Mouse (Mus musculus): ENCODE data around the gene Slc1a1. TPM values are rescaled to one million over a fixed set of nuclear protein-coding genes. Genes with fewer than 3 reads are reported as not detected.

Gene Slc1a1
- polyA plus RNA-seq, 1 experiment from 2014 or later = 0.44 TPM

- ATAC-seq (ENCODE audit: low FRiP score) (no peak), DNase-seq (ENCODE audit: low spot score, missing footprints) (no peak)
- no peak overlapping the region for H3K4me3 ChIP-seq (ENCODE audit: low read depth, low read length)
- no peaks in the 10 kb centered on the region for H3K9me3 ChIP-seq (ENCODE audit: control insufficient read depth, low read length)
- H3K4me2 ChIP-seq = no peak overlapping the region
- H3K36me3 ChIP-seq (ENCODE audit: control insufficient read depth, insufficient read depth, low read length) = no peaks in the 10 kb centered on the region
- H3K27me3 ChIP-seq (ENCODE audit: control insufficient read depth, insufficient read depth, low read length) = peaks cover 13% of the 10 kb centered on the region
- WGBS = 70% methylated on average over 2 of the region's 2 CpGs
- H3K4me1 ChIP-seq (ENCODE audit: control insufficient read depth, insufficient read depth, low read length) = no peaks in the 10 kb centered on the region
- no peak overlapping the region for H3K9ac ChIP-seq (ENCODE audit: low read length)
- H3K27ac ChIP-seq (ENCODE audit: low read depth, low read length) = no peak overlapping the region
Measured at GRCm38 (mm10) chr19:28838796-28839195, 3.9 kb downstream of the Slc1a1 start.

- Histone ChIP-seq H3K27me3 (ENCODE audit: control insufficient read depth, insufficient read depth, low read length) (no peaks in the 10 kb centered on the region), H3K9ac (ENCODE audit: low read length) (no peak overlapping the region), H3K4me3 (ENCODE audit: low read depth, low read length) (no peak overlapping the region), H3K27ac (ENCODE audit: low read depth, low read length) (no peak overlapping the region), H3K4me2 (no peak overlapping the region), H3K4me1 (ENCODE audit: control insufficient read depth, insufficient read depth, low read length) (no peaks in the 10 kb centered on the region), H3K36me3 (ENCODE audit: control insufficient read depth, insufficient read depth, low read length) (no peaks in the 10 kb centered on the region), H3K9me3 (ENCODE audit: control insufficient read depth, low read length) (no peaks in the 10 kb centered on the region)
- 77% methylated on average over 8 of the region's 8 CpGs for WGBS
- no peak for ATAC-seq (ENCODE audit: low FRiP score)
- no peak for DNase-seq (ENCODE audit: low spot score, missing footprints)
Measured at GRCm38 (mm10) chr19:28844946-28845710, 10.3 kb downstream of the Slc1a1 start.

GRCm38 (mm10) chr19:28850510-28850909 is 15.7 kb downstream of the Slc1a1 start:
- no peak overlapping the region for H3K27ac ChIP-seq (ENCODE audit: low read depth, low read length)
- ATAC-seq (ENCODE audit: low FRiP score) (no peak), DNase-seq (ENCODE audit: low spot score, missing footprints) (no peak)
- WGBS = 82% methylated on average over 3 of the region's 3 CpGs
- H3K36me3 ChIP-seq (ENCODE audit: control insufficient read depth, insufficient read depth, low read length) = no peaks in the 10 kb centered on the region
- H3K9me3 ChIP-seq (ENCODE audit: control insufficient read depth, low read length) = no peaks in the 10 kb centered on the region
- no peaks in the 10 kb centered on the region for H3K4me1 ChIP-seq (ENCODE audit: control insufficient read depth, insufficient read depth, low read length)
- H3K27me3 ChIP-seq (ENCODE audit: control insufficient read depth, insufficient read depth, low read length) = no peaks in the 10 kb centered on the region
- no peak overlapping the region for H3K4me3 ChIP-seq (ENCODE audit: low read depth, low read length)
- no peak overlapping the region for H3K9ac ChIP-seq (ENCODE audit: low read length)
- H3K4me2 ChIP-seq = no peak overlapping the region

DNA sequence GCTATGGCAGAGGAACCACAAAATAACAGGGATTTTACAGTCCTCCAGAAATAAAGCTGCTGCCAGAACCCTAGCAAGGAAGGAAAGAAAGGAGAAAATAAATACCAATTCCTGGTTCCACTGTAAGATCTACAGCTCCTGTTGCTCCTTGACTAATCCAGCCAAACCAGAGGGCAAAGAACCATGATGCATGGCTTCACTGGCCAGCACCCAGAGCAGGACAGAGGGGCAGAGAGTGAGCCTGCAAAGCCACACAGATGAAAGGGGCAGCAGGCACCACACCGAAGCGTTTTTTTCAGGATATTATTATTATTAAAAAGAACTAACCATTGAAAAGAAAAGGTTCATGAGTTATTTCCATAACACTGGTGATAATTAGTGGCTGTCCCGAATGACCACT is 17.2 kb downstream of the Slc1a1 start:
- 88% methylated on average over 3 of the region's 3 CpGs for WGBS
- ATAC-seq (ENCODE audit: low FRiP score) (no peak), DNase-seq (ENCODE audit: low spot score, missing footprints) (no peak)
- no peaks in the 10 kb centered on the region for H3K4me1 ChIP-seq (ENCODE audit: control insufficient read depth, insufficient read depth, low read length)
- H3K4me2 ChIP-seq = no peak overlapping the region
- no peaks in the 10 kb centered on the region for H3K36me3 ChIP-seq (ENCODE audit: control insufficient read depth, insufficient read depth, low read length)
- H3K4me3 ChIP-seq (ENCODE audit: low read depth, low read length) = no peak overlapping the region
- H3K27me3 ChIP-seq (ENCODE audit: control insufficient read depth, insufficient read depth, low read length) = no peaks in the 10 kb centered on the region
- no peak overlapping the region for H3K9ac ChIP-seq (ENCODE audit: low read length)
- H3K27ac ChIP-seq (ENCODE audit: low read depth, low read length) = no peak overlapping the region
- no peaks in the 10 kb centered on the region for H3K9me3 ChIP-seq (ENCODE audit: control insufficient read depth, low read length)

DNA sequence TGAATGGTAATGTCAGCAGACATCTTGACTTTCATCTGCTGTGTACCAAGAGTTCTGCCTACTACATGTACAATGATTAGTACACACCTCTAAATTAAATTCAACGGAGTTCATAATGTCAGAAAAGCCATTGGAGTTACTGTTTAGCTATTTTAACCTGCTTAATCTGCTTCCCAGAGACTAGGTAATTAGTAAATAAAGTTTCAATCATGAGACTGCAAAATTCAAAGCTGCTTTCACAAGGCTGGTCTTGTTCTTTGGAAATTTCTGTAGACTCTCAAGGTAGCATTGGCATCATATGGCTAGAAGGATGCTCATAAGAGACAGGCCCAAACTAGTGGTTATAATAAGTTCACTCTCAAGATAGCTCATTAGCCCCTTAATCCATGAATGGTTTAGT is 20.0 kb downstream of the Slc1a1 start:
- no peak overlapping the region for H3K27ac ChIP-seq (ENCODE audit: low read depth, low read length)
- no peaks in the 10 kb centered on the region for H3K9me3 ChIP-seq (ENCODE audit: control insufficient read depth, low read length)
- H3K36me3 ChIP-seq (ENCODE audit: control insufficient read depth, insufficient read depth, low read length) = no peaks in the 10 kb centered on the region
- no peak overlapping the region for H3K9ac ChIP-seq (ENCODE audit: low read length)
- DNase-seq (ENCODE audit: low spot score, missing footprints) = no peak
- H3K4me1 ChIP-seq (ENCODE audit: control insufficient read depth, insufficient read depth, low read length) = no peaks in the 10 kb centered on the region
- no peak overlapping the region for H3K4me3 ChIP-seq (ENCODE audit: low read depth, low read length)
- 82% methylated on average over 1 of the region's 1 CpGs for WGBS
- no peak for ATAC-seq (ENCODE audit: low FRiP score)
- no peak overlapping the region for H3K4me2 ChIP-seq
- no peaks in the 10 kb centered on the region for H3K27me3 ChIP-seq (ENCODE audit: control insufficient read depth, insufficient read depth, low read length)

GRCm38 (mm10) chr19:28860246-28860645 is 25.4 kb downstream of the Slc1a1 start:
- no peaks in the 10 kb centered on the region for H3K9me3 ChIP-seq (ENCODE audit: control insufficient read depth, low read length)
- H3K4me3 ChIP-seq (ENCODE audit: low read depth, low read length) = no peak overlapping the region
- ATAC-seq (ENCODE audit: low FRiP score) (no peak), DNase-seq (ENCODE audit: low spot score, missing footprints) (no peak)
- H3K36me3 ChIP-seq (ENCODE audit: control insufficient read depth, insufficient read depth, low read length) = no peaks in the 10 kb centered on the region
- WGBS = 89% methylated on average over 2 of the region's 2 CpGs
- no peak overlapping the region for H3K4me2 ChIP-seq
- no peaks in the 10 kb centered on the region for H3K27me3 ChIP-seq (ENCODE audit: control insufficient read depth, insufficient read depth, low read length)
- no peak overlapping the region for H3K27ac ChIP-seq (ENCODE audit: low read depth, low read length)
- H3K9ac ChIP-seq (ENCODE audit: low read length) = no peak overlapping the region
- H3K4me1 ChIP-seq (ENCODE audit: control insufficient read depth, insufficient read depth, low read length) = no peaks in the 10 kb centered on the region

DNA sequence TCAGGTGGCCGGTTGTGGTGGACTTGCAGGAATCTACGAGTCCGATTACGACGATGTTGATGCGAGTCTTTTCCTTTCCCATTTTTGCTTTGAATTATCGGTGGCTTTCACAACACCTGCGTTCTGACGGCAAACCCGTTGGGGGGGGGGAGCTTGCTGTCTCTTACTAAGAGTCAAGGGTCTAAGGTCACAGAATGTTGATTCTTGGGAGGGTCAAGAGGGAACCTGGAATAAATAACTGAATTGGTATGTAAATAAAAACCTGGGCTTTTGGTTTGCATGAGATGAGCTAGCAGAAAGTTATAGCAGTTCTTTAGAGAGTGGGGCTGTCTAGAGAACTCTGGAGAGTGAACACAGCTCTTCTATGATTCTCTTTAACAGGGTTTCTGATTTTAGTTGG is 28.8 kb downstream of the Slc1a1 start:
- DNase-seq (ENCODE audit: low spot score, missing footprints) = no peak
- Histone ChIP-seq H3K9me3 (ENCODE audit: control insufficient read depth, low read length) (no peaks in the 10 kb centered on the region), H3K27me3 (ENCODE audit: control insufficient read depth, insufficient read depth, low read length) (no peaks in the 10 kb centered on the region), H3K4me2 (no peak overlapping the region), H3K9ac (ENCODE audit: low read length) (no peak overlapping the region), H3K36me3 (ENCODE audit: control insufficient read depth, insufficient read depth, low read length) (no peaks in the 10 kb centered on the region), H3K4me1 (ENCODE audit: control insufficient read depth, insufficient read depth, low read length) (no peaks in the 10 kb centered on the region), H3K27ac (ENCODE audit: low read depth, low read length) (no peak overlapping the region), H3K4me3 (ENCODE audit: low read depth, low read length) (no peak overlapping the region)
- no peak for ATAC-seq (ENCODE audit: low FRiP score)
- WGBS = 92% methylated on average over 10 of the region's 10 CpGs

GRCm38 (mm10) chr19:28864981-28865380 is 30.1 kb downstream of the Slc1a1 start:
- no peak overlapping the region for H3K4me2 ChIP-seq
- no peaks in the 10 kb centered on the region for H3K27me3 ChIP-seq (ENCODE audit: control insufficient read depth, insufficient read depth, low read length)
- no peaks in the 10 kb centered on the region for H3K9me3 ChIP-seq (ENCODE audit: control insufficient read depth, low read length)
- no peak overlapping the region for H3K27ac ChIP-seq (ENCODE audit: low read depth, low read length)
- H3K4me3 ChIP-seq (ENCODE audit: low read depth, low read length) = no peak overlapping the region
- H3K9ac ChIP-seq (ENCODE audit: low read length) = no peak overlapping the region
- ATAC-seq (ENCODE audit: low FRiP score) = no peak
- WGBS = 83% methylated on average over 6 of the region's 6 CpGs
- H3K4me1 ChIP-seq (ENCODE audit: control insufficient read depth, insufficient read depth, low read length) = no peaks in the 10 kb centered on the region
- no peak for DNase-seq (ENCODE audit: low spot score, missing footprints)
- H3K36me3 ChIP-seq (ENCODE audit: control insufficient read depth, insufficient read depth, low read length) = no peaks in the 10 kb centered on the region

GRCm38 (mm10) chr19:28865501-28865900 is 30.7 kb downstream of the Slc1a1 start:
- Histone ChIP-seq H3K27ac (ENCODE audit: low read depth, low read length) (no peak overlapping the region), H3K4me2 (no peak overlapping the region), H3K27me3 (ENCODE audit: control insufficient read depth, insufficient read depth, low read length) (no peaks in the 10 kb centered on the region), H3K9ac (ENCODE audit: low read length) (no peak overlapping the region), H3K36me3 (ENCODE audit: control insufficient read depth, insufficient read depth, low read length) (no peaks in the 10 kb centered on the region), H3K4me3 (ENCODE audit: low read depth, low read length) (no peak overlapping the region), H3K4me1 (ENCODE audit: control insufficient read depth, insufficient read depth, low read length) (no peaks in the 10 kb centered on the region), H3K9me3 (ENCODE audit: control insufficient read depth, low read length) (no peaks in the 10 kb centered on the region)
- DNase-seq (ENCODE audit: low spot score, missing footprints) (no peak), ATAC-seq (ENCODE audit: low FRiP score) (no peak)
- WGBS = 88% methylated on average over 1 of the region's 1 CpGs

All from midbrain, embryonic 11.5 days (tissue).